In the genomic region with DNA sequence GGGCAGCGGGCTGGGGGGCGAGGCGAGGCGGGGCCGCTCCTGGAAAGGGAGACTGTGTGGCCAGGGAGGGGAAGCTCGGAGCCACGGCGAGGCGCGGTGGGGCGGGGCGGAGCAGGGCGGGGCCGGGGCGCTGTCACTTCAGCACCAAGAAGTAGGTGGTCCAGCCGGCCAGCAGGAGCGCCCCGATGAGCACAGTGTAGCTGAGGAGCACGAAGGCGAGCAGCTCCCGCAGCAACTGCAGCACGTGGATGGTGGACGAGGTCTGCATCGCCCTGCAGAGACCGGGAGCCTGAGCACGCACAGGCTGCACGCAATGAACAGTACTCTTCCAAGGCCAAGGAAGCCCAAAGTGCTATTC, we compare ENCODE assay signal across 1 mouse cellular context.
TF ChIP-seq lines count a peak whose summit lies in the region.

No protein-coding gene starts in this region.

TF ChIP-seq in MEL, 35 proteins besides CTCF, POLR2A, EP300 and RAD21:
- TF ChIP-seq TAL1 (IDR thresholded peaks at IDR 0.05; ENCODE audit: low read length) (no peak), BHLHE40 (IDR thresholded peaks at IDR 0.05; ENCODE audit: borderline replicate concordance, low read depth, low read length) (no peak), CHD2 (IDR thresholded peaks at IDR 0.05; ENCODE audit: low read length) (no peak), MXI1 (IDR thresholded peaks at IDR 0.05; ENCODE audit: low read depth, low read length) (peak; percentile 89), HCFC1 (IDR thresholded peaks at IDR 0.05; ENCODE audit: low read depth, low read length) (no peak), ETS1 (IDR thresholded peaks at IDR 0.05; ENCODE audit: low read depth, low read length) (0 out of 2 replicates have a peak, but pooled peaks have one; percentile 4), GABPA (IDR thresholded peaks at IDR 0.05; ENCODE audit: low read depth, low read length) (no peak), NRF1 (IDR thresholded peaks at IDR 0.05; ENCODE audit: insufficient read depth, low read depth, low read length, poor library complexity, severe bottlenecking) (no peak), MAX (IDR thresholded peaks at IDR 0.05; ENCODE audit: low read length) (peak; percentile 82), SIN3A (IDR thresholded peaks at IDR 0.05; ENCODE audit: low read length) (peak; percentile 77), ZNF384 (IDR thresholded peaks at IDR 0.05; ENCODE audit: low read depth, low read length) (no peak), MYC (IDR thresholded peaks at IDR 0.05; ENCODE audit: low read depth, low read length) (0 out of 2 replicates have a peak, but pooled peaks have one; percentile 38)
